Comparison of ENCODE assay signal across 9 mouse cellular contexts in the genomic region with DNA sequence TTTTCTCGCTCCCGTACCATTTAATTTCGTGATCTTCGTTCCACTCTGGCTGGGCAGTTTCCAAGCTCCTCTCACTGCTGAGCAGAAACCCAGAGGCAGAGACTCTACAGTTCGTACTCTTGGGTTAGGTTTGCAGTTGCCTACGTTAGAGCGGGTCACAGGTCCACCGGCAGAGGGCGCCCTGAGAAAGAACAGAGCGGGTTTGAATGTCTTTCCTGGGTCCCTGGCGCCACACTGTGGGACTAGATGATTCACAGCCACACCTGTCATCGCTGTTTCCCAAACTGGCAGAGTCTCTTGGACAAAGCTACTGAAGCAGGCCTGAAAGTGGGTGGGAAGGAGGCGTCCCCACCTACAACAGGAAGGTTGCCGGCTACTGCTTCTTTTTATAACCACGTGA.
DNase-seq lines count a peak whose midpoint lies in the region; ATAC-seq and TF ChIP-seq lines count a peak whose summit lies in the region.
"Had no signal": no experiment of that assay in that cellular context is flagged by ENCODE, and none has a peak within 500 bp of the region (broad histone marks: within the 10 kb centered on the region; RNA-seq: fewer than 3 reads in every experiment).

No protein-coding gene starts in this region.

- H3K9me3 ChIP-seq in forebrain, embryonic 10.5 days: no peaks in the 10 kb centered on the region
- no peaks in the 10 kb centered on the region for H3K9me3 ChIP-seq in lung, embryonic 16.5 days (ENCODE audit: control insufficient read depth, low read length)
- H3K9me3 ChIP-seq: heart, embryonic 15.5 days had no signal

- peak; percentile 97 for TF ChIP-seq CTCF in bone marrow macrophage, adult 2 months (IDR thresholded peaks at IDR 0.05; ENCODE audit: low read depth, low read length)

- peak; percentile 42 to 54 for DNase-seq in CD8-positive naive resting alpha-beta T cell, adult 2 months (ENCODE audit: low read depth in 2 of 2, low spot score in 2 of 2)
- DNase-seq in forebrain, embryonic 10.5 days (ENCODE audit: extremely low spot score, low spot score): peak; percentile 91
- peak; percentile 71 to 86 for DNase-seq in heart, postnatal 10 days
- DNase-seq in layer of hippocampus, adult 18-20 months (ENCODE audit: low spot score in 2 of 2): peak; percentile 89 to 97
- DNase-seq in retina, embryonic 14.5 days (ENCODE audit: low spot score): peak; percentile 95
- DNase-seq in thymus, postnatal 4 days: peak; percentile 94

- WGBS in forebrain, embryonic 10.5 days: under 1% methylated on average over 15 of the region's 15 CpGs
- 2% methylated on average over 15 of the region's 15 CpGs for WGBS in lung, embryonic 16.5 days

- intact Hi-C loops in heart, postnatal 10 days (cut with DNase I): loop anchor here (1.0 to 5.0 kb wide), 3 partner anchors 47 to 180 kb away; no protein-coding TSS in a partner anchor

- ATAC-seq in lung, embryonic 16.5 days (ENCODE audit: low read depth): peak; percentile 56; the same call in 1 of the 2 replicates

- no peak overlapping the region for H3K27ac ChIP-seq in bone marrow macrophage, adult 2 months (ENCODE audit: insufficient read depth, low read depth, low read length)
- peak overlapping the region; percentile 89 for H3K27ac ChIP-seq in forebrain, embryonic 10.5 days
- no peak overlapping the region for H3K27ac ChIP-seq in lung, embryonic 16.5 days (ENCODE audit: low read length)
- H3K27ac ChIP-seq: heart, embryonic 15.5 days had no signal

- H3K4me2 ChIP-seq in lung, embryonic 16.5 days (ENCODE audit: low read depth, low read length): no peak overlapping the region
- H3K4me2 ChIP-seq: heart, embryonic 15.5 days had no signal

- no peak for TF ChIP-seq POLR2A in bone marrow macrophage, adult 2 months (IDR thresholded peaks at IDR 0.05; ENCODE audit: borderline replicate concordance, low read depth, low read length)

- H3K4me3 ChIP-seq in bone marrow macrophage, adult 2 months (ENCODE audit: insufficient read depth, low read length): no peak overlapping the region
- peak overlapping the region; percentile 27 for H3K4me3 ChIP-seq in forebrain, embryonic 10.5 days
- H3K4me3 ChIP-seq in lung, embryonic 16.5 days (ENCODE audit: low read length): no peak overlapping the region
- H3K4me3 ChIP-seq: heart, embryonic 15.5 days had no signal

- peaks cover 98% of the 10 kb centered on the region for H3K27me3 ChIP-seq in forebrain, embryonic 10.5 days (ENCODE audit: poor library complexity, severe bottlenecking)
- H3K27me3 ChIP-seq in lung, embryonic 16.5 days (ENCODE audit: control insufficient read depth, insufficient read depth, low read depth, low read length): peaks cover 81% of the 10 kb centered on the region

- no peak overlapping the region for H3K9ac ChIP-seq in lung, embryonic 16.5 days (ENCODE audit: low read length)
- H3K9ac ChIP-seq: heart, embryonic 15.5 days had no signal

- H3K4me1 ChIP-seq in bone marrow macrophage, adult 2 months (ENCODE audit: control insufficient read depth, insufficient read depth, low read length): no peaks in the 10 kb centered on the region
- peaks cover 89% of the 10 kb centered on the region for H3K4me1 ChIP-seq in forebrain, embryonic 10.5 days
- peaks cover 5% of the 10 kb centered on the region; the same call in 1 of the 2 replicates for H3K4me1 ChIP-seq in lung, embryonic 16.5 days (replicated peaks; ENCODE audit: control insufficient read depth, insufficient read depth, low read length)

- no peaks in the 10 kb centered on the region for H3K36me3 ChIP-seq in forebrain, embryonic 10.5 days (replicated peaks)
- no peaks in the 10 kb centered on the region for H3K36me3 ChIP-seq in lung, embryonic 16.5 days (ENCODE audit: control insufficient read depth, insufficient read depth, low read length)
- H3K36me3 ChIP-seq: heart, embryonic 15.5 days had no signal
